Mouse (Mus musculus) stomach, embryonic 14.5 days (tissue): Measurements from ENCODE around the gene Cldn22. TPM values are rescaled to one million over a fixed set of nuclear protein-coding genes. Genes with fewer than 3 reads are reported as not detected.
"Not testable (repeated sequence)": the region's sequence is repeated elsewhere in the genome, so short reads cannot be mapped to it uniquely, and the experiment has no call there.

Source experiments
- ATAC-seq: fragments of 200-750 bp; cut with Nextera tagmentation; 2 replicates; pipeline ENCODE4 v1.8.0; 2017; ENCODE audit warnings: low read depth, moderate TSS enrichment; ENCODE audit not compliant: insufficient number of reproducible peaks, insufficient read depth, low FRiP score
- H3K27ac ChIP-seq: fragments of 300-500 bp; sonication (generic); 2 replicates; pipeline ENCODE4 v1.5.1; 2014; ENCODE audit warnings: mild to moderate bottlenecking, low read length, moderate library complexity, mixed read lengths
- H3K27me3 ChIP-seq: fragments of 300-500 bp; sonication (generic); 2 replicates; pipeline ENCODE4 v1.6.1; 2014; ENCODE audit warnings: low read length, control low read depth, mixed read lengths; ENCODE audit not compliant: control insufficient read depth, insufficient read depth
- H3K36me3 ChIP-seq: fragments of 300-500 bp; sonication (generic); 2 replicates; pipeline ENCODE4 v1.6.1; 2014; ENCODE audit warnings: mild to moderate bottlenecking, control low read depth, low read length, moderate library complexity, mixed read lengths; ENCODE audit not compliant: control insufficient read depth, insufficient read depth
- H3K4me1 ChIP-seq: fragments of 300-500 bp; sonication (generic); 2 replicates; pipeline ENCODE4 v1.6.1; 2014; ENCODE audit warnings: low read length, control low read depth, mixed read lengths; ENCODE audit not compliant: control insufficient read depth, insufficient read depth
- H3K4me2 ChIP-seq: fragments of 300-500 bp; sonication (generic); replicated peaks from 2 replicates; pipeline ENCODE4 v1.6.1; 2014; ENCODE audit warnings: low read depth, low read length, control low read depth
- H3K4me3 ChIP-seq: fragments of 300-500 bp; sonication (generic); 2 replicates; pipeline ENCODE4 v1.5.1; 2014; ENCODE audit warnings: low read depth, low read length, control low read depth
- H3K9ac ChIP-seq: fragments of 300-500 bp; sonication (generic); replicated peaks from 2 replicates; pipeline ENCODE4 v1.6.1; 2014; ENCODE audit warnings: low read depth, mild to moderate bottlenecking, control low read depth, low read length, moderate library complexity, mixed read lengths
- H3K9me3 ChIP-seq: fragments of 300-500 bp; sonication (generic); 2 replicates; pipeline ENCODE4 v1.6.1; 2016; ENCODE audit warnings: low read depth, low read length, control low read depth; ENCODE audit not compliant: control insufficient read depth
- WGBS: fragments of 180-500 bp; shearing (Covaris S2); extraction: QIAGEN DNeasy Blood & Tissue Kit; methylation state at CpG from one replicate; pipeline ENCODE4 v1.1.7; 2014; 5-methylcytosine and 5-hydroxymethylcytosine counted together
- polyA plus RNA-seq: library from polyadenylated mRNA; unstranded; fragments of >200 nt; fragmentation: Nextera tagmentation; extraction: Ambion mirVana; gene quantifications from 2 replicates; pipeline ENCODE4 v1.2.1, GENCODE M21; 2014

Gene Cldn22
- polyA plus RNA-seq, 1 experiment from 2014 or later = not detected

DNA sequence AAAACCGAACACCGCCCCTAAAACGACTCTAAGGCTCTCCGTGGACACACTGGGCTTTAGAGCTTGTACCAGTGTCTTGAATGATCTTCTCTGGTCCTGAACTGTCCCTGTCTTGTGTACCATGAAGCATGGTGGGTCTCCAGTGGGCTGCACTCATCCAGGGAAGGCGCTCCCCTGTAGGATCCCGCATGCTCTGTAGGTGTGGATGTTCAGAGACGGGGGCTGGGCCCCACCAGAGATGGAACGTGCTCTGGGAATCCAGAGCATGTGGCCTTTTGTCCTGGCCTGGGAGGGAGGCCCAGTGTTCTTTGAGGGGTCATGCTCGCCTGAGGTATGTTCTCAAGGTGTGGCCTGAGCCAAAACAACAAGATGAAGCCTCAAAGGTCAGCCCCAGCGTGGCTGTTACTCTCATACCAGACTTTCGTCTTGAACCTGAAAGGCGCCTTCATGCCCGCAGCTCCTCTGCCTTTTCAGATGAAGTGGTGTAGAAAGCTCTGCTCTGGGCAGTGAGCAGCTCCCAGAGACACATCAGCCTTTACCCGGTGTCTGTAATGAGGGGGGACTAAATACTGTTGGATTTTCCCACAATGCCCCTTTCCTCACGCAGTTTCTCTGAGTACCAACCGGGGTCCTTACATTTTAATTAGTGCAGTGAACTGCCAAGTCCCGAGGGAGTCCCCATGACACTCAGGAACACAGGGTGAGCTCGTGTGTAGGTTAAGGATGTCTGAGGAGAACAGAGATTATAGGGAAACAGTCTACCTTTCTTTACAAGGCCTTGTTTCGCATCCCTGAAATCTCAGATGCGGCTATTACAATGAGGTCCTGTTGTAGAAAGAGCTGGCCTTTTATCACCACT, 3.1 kb upstream of the Cldn22 start:
- Histone ChIP-seq H3K9me3 (no peaks in the 10 kb centered on the region), H3K4me1 (no peaks in the 10 kb centered on the region), H3K4me2 (no peak overlapping the region), H3K9ac (no peak overlapping the region), H3K27me3 (no peaks in the 10 kb centered on the region), H3K27ac (no peak overlapping the region), H3K36me3 (no peaks in the 10 kb centered on the region), H3K4me3 (no peak overlapping the region)
- no peak for ATAC-seq
- 84% methylated on average over 20 of the region's 20 CpGs for WGBS

DNA sequence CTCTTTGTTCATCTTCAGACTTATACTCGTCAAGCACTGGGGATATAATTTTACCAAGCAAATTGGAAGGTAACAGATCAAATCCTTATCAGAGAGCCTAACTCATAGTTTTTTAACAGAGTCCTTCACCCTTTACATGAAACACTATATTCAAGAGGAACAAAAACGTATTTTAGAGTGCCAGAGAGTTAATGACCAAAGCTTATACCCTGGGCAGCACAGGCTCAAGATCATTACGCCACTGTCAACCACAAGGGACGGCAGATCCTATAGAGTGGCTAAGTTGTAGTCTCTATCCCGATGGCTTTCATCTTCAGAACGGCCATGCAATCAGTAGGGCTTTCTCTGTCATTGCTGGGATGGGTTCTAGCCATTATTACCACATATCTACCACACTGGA, 2.4 kb upstream of the Cldn22 start, which contains the start of gene Cldn24:
Gene Cldn24, plus strand, starts transcription at position 301 of the 400 bp plus-strand sequence.
- no peaks in the 10 kb centered on the region for H3K27me3 ChIP-seq
- H3K9me3 ChIP-seq = no peaks in the 10 kb centered on the region
- WGBS = 88% methylated on average over 6 of the region's 6 CpGs
- no peak within 1 kb of the TSS for H3K9ac ChIP-seq
- no peak within 1 kb of the TSS for H3K4me2 ChIP-seq
- H3K4me1 ChIP-seq = no peaks in the 10 kb centered on the region
- H3K36me3 ChIP-seq = 0 out of 2 replicates have a peak, but pooled peaks cover under 1% of the 10 kb centered on the region
- H3K27ac ChIP-seq = no peak within 1 kb of the TSS
- H3K4me3 ChIP-seq = no peak within 1 kb of the TSS
- no peak for ATAC-seq

- not testable (repeated sequence) for ATAC-seq, H3K27ac ChIP-seq, H3K4me2 ChIP-seq, H3K27me3 ChIP-seq, H3K36me3 ChIP-seq, H3K9me3 ChIP-seq, H3K9ac ChIP-seq, H3K4me1 ChIP-seq, H3K4me3 ChIP-seq
- WGBS = 76% methylated on average over 7 of the region's 9 CpGs
Observed at GRCm38 (mm10) chr8:47822541-47822940, 1.7 kb upstream of the Cldn22 start.

- H3K27ac ChIP-seq = no peak overlapping the region
- no peaks in the 10 kb centered on the region for H3K9me3 ChIP-seq
- H3K4me2 ChIP-seq = no peak overlapping the region
- no peaks in the 10 kb centered on the region for H3K27me3 ChIP-seq
- WGBS = 15% methylated on average over 10 of the region's 10 CpGs
- 0 out of 2 replicates have a peak, but pooled peaks cover 8% of the 10 kb centered on the region for H3K36me3 ChIP-seq
- H3K9ac ChIP-seq = no peak overlapping the region
- peak; percentile 70 for ATAC-seq
- no peak overlapping the region for H3K4me3 ChIP-seq
- no peaks in the 10 kb centered on the region for H3K4me1 ChIP-seq
Observed at GRCm38 (mm10) chr8:47823777-47824176, 505 bp upstream of the Cldn22 start.

- Histone ChIP-seq H3K27ac (no peak overlapping the region), H3K4me1 (no peaks in the 10 kb centered on the region), H3K36me3 (peaks cover 15% of the 10 kb centered on the region; the same call in 1 of the 2 replicates), H3K9ac (no peak overlapping the region), H3K4me3 (no peak overlapping the region), H3K9me3 (no peaks in the 10 kb centered on the region), H3K4me2 (no peak overlapping the region), H3K27me3 (no peaks in the 10 kb centered on the region)
- ATAC-seq = no peak
- 66% methylated on average over 5 of the region's 5 CpGs for WGBS
Observed at GRCm38 (mm10) chr8:47825596-47825995, 1.3 kb downstream of the Cldn22 start.

DNA sequence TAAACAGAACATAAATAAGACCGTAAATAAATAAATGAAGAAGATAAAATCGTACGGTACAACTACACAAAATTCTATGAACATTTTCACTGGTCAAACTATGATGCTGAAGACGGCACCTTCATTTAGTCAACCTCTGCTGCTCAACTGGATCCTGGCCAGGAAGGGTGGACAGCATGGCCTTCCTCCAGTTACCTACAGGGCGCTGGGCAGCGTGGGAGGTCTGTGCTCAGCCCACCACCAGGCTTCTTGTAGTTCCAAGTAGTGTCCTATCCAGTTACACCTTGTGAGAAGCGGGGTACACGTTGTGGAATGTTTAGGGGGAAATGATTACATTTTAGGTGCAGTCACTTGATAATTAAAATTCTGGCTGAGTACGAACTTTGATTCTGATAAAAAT, 2.6 kb downstream of the Cldn22 start:
- Histone ChIP-seq H3K4me2 (no peak overlapping the region), H3K4me1 (no peaks in the 10 kb centered on the region), H3K9me3 (no peaks in the 10 kb centered on the region), H3K36me3 (peaks cover 19% of the 10 kb centered on the region; the same call in 1 of the 2 replicates), H3K27ac (no peak overlapping the region), H3K27me3 (no peaks in the 10 kb centered on the region), H3K9ac (no peak overlapping the region), H3K4me3 (no peak overlapping the region)
- no peak for ATAC-seq
- 78% methylated on average over 9 of the region's 9 CpGs for WGBS

DNA sequence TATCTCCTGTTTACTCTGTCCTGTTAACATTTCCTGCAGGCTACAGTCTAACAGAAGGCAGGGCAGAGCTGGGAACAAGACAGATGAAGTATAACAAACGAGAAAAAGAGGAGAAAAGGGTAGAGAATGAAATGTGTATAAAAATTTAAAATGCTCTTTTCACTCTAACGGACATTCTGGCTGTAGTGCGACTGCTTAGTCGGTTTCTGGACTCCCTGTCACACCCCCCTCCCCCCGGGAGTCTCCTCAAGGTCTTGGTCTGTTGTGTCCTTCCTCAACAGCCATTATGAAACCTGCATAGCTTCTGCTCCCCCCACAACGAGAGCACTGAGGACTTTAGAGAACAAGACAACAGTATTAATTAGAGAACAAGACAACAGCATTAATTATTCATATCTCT, 8.3 kb downstream of the Cldn22 start:
- no peaks in the 10 kb centered on the region for H3K9me3 ChIP-seq
- no peak overlapping the region for H3K4me2 ChIP-seq
- peaks cover 16% of the 10 kb centered on the region; the same call in 1 of the 2 replicates for H3K36me3 ChIP-seq
- 46% methylated on average over 6 of the region's 6 CpGs for WGBS
- H3K27ac ChIP-seq = no peak overlapping the region
- no peak overlapping the region for H3K4me3 ChIP-seq
- no peaks in the 10 kb centered on the region for H3K4me1 ChIP-seq
- H3K27me3 ChIP-seq = no peaks in the 10 kb centered on the region
- no peak overlapping the region for H3K9ac ChIP-seq
- no peak for ATAC-seq

GRCm38 (mm10) chr8:47833944-47834343, 9.7 kb downstream of the Cldn22 start:
- H3K27me3 ChIP-seq = no peaks in the 10 kb centered on the region
- no peak overlapping the region for H3K4me2 ChIP-seq
- H3K9me3 ChIP-seq = no peaks in the 10 kb centered on the region
- H3K4me1 ChIP-seq = no peaks in the 10 kb centered on the region
- H3K27ac ChIP-seq = no peak overlapping the region
- no peak for ATAC-seq
- no peak overlapping the region for H3K4me3 ChIP-seq
- 81% methylated on average over 1 of the region's 1 CpGs for WGBS
- peaks cover 10% of the 10 kb centered on the region; the same call in 1 of the 2 replicates for H3K36me3 ChIP-seq
- no peak overlapping the region for H3K9ac ChIP-seq
